Mouse (Mus musculus) liver, embryonic 14.5 days (tissue): ENCODE measurements at regions not wholly inside any gene's neighbourhood (a gene's known extent, or its start where the extent isn't known, plus 50 kb on each side); places are given as distances from the start of the nearest gene placed in this dataset.

ENCODE experiments used
- CTCF ChIP-seq: IDR thresholded peaks from 2 replicates; pipeline ENCODE4 v1.5.1; 2016; ENCODE audit warnings: antibody characterized with exemption, low read depth, control low read depth
- EP300 ChIP-seq: IDR thresholded peaks from 2 replicates; pipeline ENCODE4 v1.6.1; 2016; ENCODE audit warnings: antibody characterized with exemption, low read depth

- TF ChIP-seq CTCF (no peak), EP300 (no peak)
These were observed 301.1 kb downstream of the Ptprc start for GRCm38 (mm10) chr1:137874361-137874760.
